Mouse (Mus musculus) T-cell, adult 66 days (primary cell): Measurements from ENCODE around the gene Nos1ap. TPM values are rescaled to one million over a fixed set of nuclear protein-coding genes. Genes with fewer than 3 reads are reported as not detected.

Experiments
- total RNA-seq, 2 experiments: library from RNA; stranded (reverse); gene quantifications; 3 replicates in 1 of 2; 4 replicates in 1 of 2; pipeline ENCODE4 v1.2.4; 2023

Nos1ap gene
- total RNA-seq, result 1 to 10 TPM in 1 of 2 experiments, not detected in 1; 1.7 TPM

DNA sequence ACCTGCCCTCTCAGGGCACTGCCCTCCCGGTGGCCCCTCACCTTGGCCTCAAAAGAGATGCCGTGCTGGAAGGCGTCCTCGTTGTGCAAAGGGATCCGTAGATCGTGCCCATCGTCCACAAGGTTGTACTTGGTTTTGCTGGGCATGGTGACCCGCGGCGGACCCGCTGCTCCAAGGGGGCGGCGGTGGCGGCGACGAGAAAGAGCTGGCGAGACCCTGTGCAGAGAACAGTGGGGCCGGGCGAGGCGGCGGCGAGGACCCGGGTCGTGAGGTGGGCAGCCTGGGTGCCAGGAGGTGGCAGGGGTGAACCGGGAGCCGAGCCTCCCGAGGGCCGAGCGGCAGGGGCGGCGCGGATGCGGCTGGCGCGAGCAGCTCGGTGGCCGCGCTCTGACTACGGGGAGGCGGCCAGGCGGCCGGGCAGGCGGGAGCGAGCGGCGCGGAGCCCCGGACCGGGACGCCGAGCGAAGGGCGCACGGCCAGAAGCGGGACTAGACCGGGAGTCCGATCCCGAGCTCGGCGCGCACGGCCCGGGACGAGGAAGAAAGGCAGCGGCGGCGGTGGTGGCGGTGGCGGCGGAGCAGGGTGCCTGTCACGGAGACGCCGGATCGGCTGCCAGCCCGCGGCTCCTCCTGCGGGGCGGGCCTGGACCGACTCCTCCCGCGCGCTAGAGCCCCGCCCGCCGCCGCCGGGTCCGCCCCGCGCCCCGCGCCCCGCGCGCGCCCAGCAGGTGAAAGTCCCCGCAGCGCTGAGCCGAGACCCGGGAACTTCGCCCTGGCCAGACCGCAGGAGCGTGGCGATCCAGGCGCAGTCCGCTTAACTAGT, at the start of gene Nos1ap:
TSS of gene Nos1ap (minus strand) at position 643 of the 822 bp plus-strand sequence.

DNA sequence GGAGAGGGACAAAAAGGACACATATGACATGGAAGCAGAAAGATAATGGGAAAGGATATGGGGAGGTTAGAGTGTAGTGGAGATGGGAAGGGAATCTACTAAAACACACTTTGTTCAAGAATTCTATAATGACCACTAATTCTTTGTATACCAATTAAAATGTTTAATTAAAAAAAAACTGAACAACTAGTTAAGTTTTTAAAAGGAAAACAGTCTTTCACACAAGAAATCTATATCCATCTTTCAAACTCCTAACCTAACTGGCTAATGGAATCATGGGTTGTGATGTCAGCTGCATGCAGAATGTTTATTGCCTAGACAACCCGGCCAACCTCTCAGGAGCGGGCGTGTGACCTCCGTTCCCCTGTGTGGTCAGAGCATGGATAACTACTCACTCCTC, 281.2 kb downstream of the Nos1ap start, which contains the start of gene Spata46:
TSS of gene Spata46 (plus strand) at position 301 of the 400 bp plus-strand sequence.

DNA sequence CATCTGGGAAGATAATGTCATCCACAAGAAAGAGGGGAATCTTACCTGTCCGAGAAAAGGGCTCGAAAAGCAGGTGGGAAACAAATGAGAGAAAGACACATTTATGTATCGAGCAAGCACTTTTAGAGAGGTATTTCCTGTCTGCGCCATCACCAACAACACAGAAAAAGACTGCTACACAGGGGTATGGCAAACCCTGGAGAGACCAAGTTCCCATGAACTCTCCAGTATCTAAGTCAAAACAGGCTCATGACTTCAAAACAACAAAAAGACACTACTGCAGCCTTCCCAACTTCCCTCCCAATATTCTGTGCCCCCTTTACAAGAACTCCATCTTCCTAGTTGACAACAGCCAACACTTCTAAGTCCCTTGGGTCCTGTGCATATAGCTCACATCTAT, 283.4 kb downstream of the Nos1ap start, which contains the start of gene Gm7694:
TSS of gene Gm7694 (minus strand) at position 101 of the 400 bp plus-strand sequence.

DNA sequence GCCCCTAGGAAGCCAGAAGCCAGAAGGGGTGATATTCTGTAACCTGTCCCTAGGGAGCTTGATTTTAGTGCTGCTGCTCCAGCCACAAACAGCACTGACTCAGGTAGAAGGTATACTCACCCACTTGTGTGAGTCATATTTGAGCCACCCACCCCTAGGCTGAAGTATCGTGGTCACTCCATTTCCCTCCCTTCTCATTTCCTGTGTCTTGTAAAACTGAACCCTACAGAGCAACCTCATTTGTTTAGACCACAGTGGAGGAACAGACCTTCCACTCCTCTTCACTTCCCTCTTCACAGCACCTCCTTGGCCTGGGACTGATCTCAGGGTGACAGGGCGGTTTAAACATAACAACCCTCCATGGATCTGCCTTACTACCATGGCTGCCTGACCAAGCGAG, 312.6 kb downstream of the Nos1ap start, which contains the start of gene Sh2d1b1:
TSS of gene Sh2d1b1 (plus strand) at position 305 of the 400 bp plus-strand sequence.

Other genes with a start within 250 kb of the Nos1ap start
- gene Olfml2b, start 54.7 kb upstream of the Nos1ap start, total RNA-seq, result not detected